Mouse (Mus musculus) MEL (cell line): Measurements from ENCODE around the gene Gm9817. TPM values are rescaled to one million over a fixed set of nuclear protein-coding genes. Genes with fewer than 3 reads are reported as not detected.

Experiments used
- DNase-seq: peaks from one replicate; pipeline ENCODE4 v3.0.0; 2011; ENCODE audit warnings: low read depth, low spot score
- H3K27ac ChIP-seq: 2 replicates; pipeline ENCODE4 v1.5.1; 2012; ENCODE audit warnings: low read depth, mild to moderate bottlenecking, control low read depth, low read length, moderate library complexity; ENCODE audit not compliant: control insufficient read depth
- H3K27me3 ChIP-seq, 2 experiments: fragments of 150-350 bp in 1 of 2; sonication (generic) in 1 of 2; 2 replicates each; pipeline ENCODE4 v1.6.1; 2012; ENCODE audit warnings: low read length in 2 of 2, mild to moderate bottlenecking in 2 of 2, improper control_type of control experiment in 1 of 2, moderate library complexity in 1 of 2; ENCODE audit not compliant: insufficient read depth in 2 of 2, control insufficient read depth in 1 of 2
- H3K36me3 ChIP-seq, 2 experiments: 2 replicates each; pipeline ENCODE4 v1.6.1; 2012 to 2014; ENCODE audit warnings: low read length in 2 of 2, improper control_type of control experiment in 1 of 2, inconsistent platforms in 1 of 2, mild to moderate bottlenecking in 1 of 2; ENCODE audit not compliant: insufficient read depth in 2 of 2, control insufficient read depth in 1 of 2
- H3K4me1 ChIP-seq, 2 experiments: fragments of 150-350 bp in 1 of 2; sonication (generic) in 1 of 2; 2 replicates each; pipeline ENCODE4 v1.6.1; 2012; ENCODE audit warnings: low read length in 2 of 2, improper control_type of control experiment in 1 of 2, mild to moderate bottlenecking in 1 of 2; ENCODE audit not compliant: insufficient read depth in 2 of 2, control insufficient read depth in 1 of 2
- H3K4me3 ChIP-seq, 2 experiments: fragments of 150-350 bp in 1 of 2; sonication (generic) in 1 of 2; 2 replicates each; pipeline ENCODE4 v1.5.1; 2012; ENCODE audit warnings: low read depth in 2 of 2, low read length in 2 of 2, mild to moderate bottlenecking in 2 of 2, moderate library complexity in 2 of 2, control low read depth in 1 of 2, improper control_type of control experiment in 1 of 2; ENCODE audit not compliant: control insufficient read depth in 1 of 2, insufficient read depth in 1 of 2
- H3K79me2 ChIP-seq: 2 replicates; pipeline ENCODE4 v1.6.1; 2012; ENCODE audit warnings: mild to moderate bottlenecking, low read length, moderate library complexity; ENCODE audit not compliant: control insufficient read depth, poor library complexity, insufficient read depth
- H3K9ac ChIP-seq: 2 replicates; pipeline ENCODE4 v1.6.1; 2012; ENCODE audit warnings: low read depth, mild to moderate bottlenecking, control low read depth, low read length, moderate library complexity; ENCODE audit not compliant: control insufficient read depth, poor library complexity, severe bottlenecking
- H3K9me3 ChIP-seq: fragments of 150-350 bp; sonication (generic); replicated peaks from 2 replicates; pipeline ENCODE4 v1.6.1; 2012; ENCODE audit warnings: mild to moderate bottlenecking, low read length, improper control_type of control experiment, moderate library complexity; ENCODE audit not compliant: insufficient read depth
- CHD2 ChIP-seq: IDR thresholded peaks from 2 replicates; pipeline ENCODE4 v1.6.1; 2011; ENCODE audit warnings: low read length, improper control_type of control experiment
- ELF1 ChIP-seq: IDR thresholded peaks from 2 replicates; pipeline ENCODE4 v1.6.1; 2014; ENCODE audit warnings: low read depth, mild to moderate bottlenecking, inconsistent platforms, low read length, improper control_type of control experiment, moderate library complexity
- ETS1 ChIP-seq: IDR thresholded peaks from 2 replicates; pipeline ENCODE4 v1.6.1; 2012; ENCODE audit warnings: low read depth, mild to moderate bottlenecking, inconsistent platforms, low read length, improper control_type of control experiment, moderate library complexity
- GABPA ChIP-seq: IDR thresholded peaks from 2 replicates; pipeline ENCODE4 v1.6.1; 2012; ENCODE audit warnings: low read depth, mild to moderate bottlenecking, inconsistent platforms, low read length, improper control_type of control experiment, moderate library complexity
- GATA1 ChIP-seq: IDR thresholded peaks from 2 replicates; pipeline ENCODE4 v1.6.1; 2011; ENCODE audit warnings: low read depth, low read length, improper control_type of control experiment
- HCFC1 ChIP-seq: IDR thresholded peaks from 2 replicates; pipeline ENCODE4 v1.6.1; 2012; ENCODE audit warnings: low read depth, mild to moderate bottlenecking, inconsistent platforms, low read length, improper control_type of control experiment, moderate library complexity
- MAZ ChIP-seq: IDR thresholded peaks from 2 replicates; pipeline ENCODE4 v1.6.1; 2012; ENCODE audit warnings: low read depth, mild to moderate bottlenecking, inconsistent platforms, low read length, improper control_type of control experiment
- MEF2A ChIP-seq: IDR thresholded peaks from 2 replicates; pipeline ENCODE4 v1.6.1; 2014; ENCODE audit warnings: low read depth, mild to moderate bottlenecking, inconsistent platforms, low read length, improper control_type of control experiment; ENCODE audit not compliant: poor library complexity, insufficient replicate concordance, severe bottlenecking; ENCODE audit errors: extremely low read depth
- NRF1 ChIP-seq: IDR thresholded peaks from 2 replicates; pipeline ENCODE4 v1.6.1; 2014; ENCODE audit warnings: low read depth, mild to moderate bottlenecking, inconsistent platforms, low read length, improper control_type of control experiment, moderate library complexity; ENCODE audit not compliant: poor library complexity, insufficient read depth, severe bottlenecking
- POLR2A ChIP-seq, 2 experiments: IDR thresholded peaks; 2 replicates each; pipeline ENCODE4 v1.6.1; 2011 to 2012; ENCODE audit warnings: low read length in 2 of 2, mild to moderate bottlenecking in 2 of 2, control low read depth in 1 of 2, improper control_type of control experiment in 1 of 2, low read depth in 1 of 2, moderate library complexity in 1 of 2; ENCODE audit not compliant: control insufficient read depth in 1 of 2, insufficient read depth in 1 of 2, poor library complexity in 1 of 2
- POLR2AphosphoS5 ChIP-seq: IDR thresholded peaks from 2 replicates; pipeline ENCODE4 v1.6.1; 2012; ENCODE audit warnings: low read depth, borderline replicate concordance, mild to moderate bottlenecking, inconsistent platforms, low read length, moderate library complexity, mixed read lengths
- RAD21 ChIP-seq: IDR thresholded peaks from 2 replicates; pipeline ENCODE4 v1.6.1; 2011; ENCODE audit warnings: mild to moderate bottlenecking, low read depth, low read length, improper control_type of control experiment
- SIN3A ChIP-seq: IDR thresholded peaks from 2 replicates; pipeline ENCODE4 v1.6.1; 2012; ENCODE audit warnings: low read length, improper control_type of control experiment, inconsistent platforms
- TCF12 ChIP-seq: IDR thresholded peaks from 2 replicates; pipeline ENCODE4 v1.6.1; 2014; ENCODE audit warnings: low read depth, mild to moderate bottlenecking, inconsistent platforms, low read length, improper control_type of control experiment, moderate library complexity
- USF1 ChIP-seq: IDR thresholded peaks from 2 replicates; pipeline ENCODE4 v1.6.1; 2014; ENCODE audit warnings: low read depth, mild to moderate bottlenecking, inconsistent platforms, low read length, improper control_type of control experiment, moderate library complexity
- ZMIZ1 ChIP-seq: IDR thresholded peaks from 2 replicates; pipeline ENCODE4 v1.6.1; 2012; ENCODE audit warnings: low read depth, mild to moderate bottlenecking, inconsistent platforms, low read length, improper control_type of control experiment, moderate library complexity
- ZNF384 ChIP-seq: IDR thresholded peaks from 2 replicates; pipeline ENCODE4 v1.6.1; 2012; ENCODE audit warnings: low read depth, mild to moderate bottlenecking, inconsistent platforms, low read length, improper control_type of control experiment
- polyA plus RNA-seq, 2 experiments: library from polyadenylated mRNA; stranded (reverse) in 1 of 2; unstranded in 1 of 2; fragments of >175 nt in 1 of 2; fragments of >200 nt in 1 of 2; gene quantifications; 2 replicates each; pipeline versions ENCODE4 v1.2.1 to v1.2.4; 2012; ENCODE audit warnings: low replicate concordance in 2 of 2, low read depth in 1 of 2; ENCODE audit not compliant: insufficient read length in 2 of 2, insufficient read depth in 1 of 2, missing spikeins in 1 of 2
- total RNA-seq: library from RNA; depleted of rRNA; stranded (reverse); fragments of 300-350 nt; gene quantifications from 2 replicates; pipeline ENCODE4 v1.2.3, GENCODE M21; 2012

The Gm9817 gene
- total and polyA plus RNA-seq, 3 experiments = 0.08 TPM; not detected in 2

GRCm38 (mm10) chr13:45053843-45054242 lies 24.6 kb upstream of the Gm9817 start:
- no peaks in the 10 kb centered on the region for H3K4me1 ChIP-seq
- H3K36me3 ChIP-seq = no peaks in the 10 kb centered on the region
- no peak for TF ChIP-seq TCF12
- TF ChIP-seq NRF1 = no peak
- TF ChIP-seq ZNF384 = no peak
- no peak for TF ChIP-seq POLR2AphosphoS5
- TF ChIP-seq ZMIZ1 = no peak
- TF ChIP-seq MEF2A = no peak
- TF ChIP-seq SIN3A = no peak
- TF ChIP-seq GATA1 = no peak
- TF ChIP-seq ETS1 = no peak
- TF ChIP-seq ELF1 = no peak
- no peak for TF ChIP-seq POLR2A (IDR thresholded peaks at IDR 0.05; ENCODE audit: control insufficient read depth in 1 of 2, insufficient read depth in 1 of 2, low read depth in 1 of 2, low read length in 2 of 2, poor library complexity in 1 of 2)
- no peak for TF ChIP-seq HCFC1
- TF ChIP-seq CHD2 = no peak
- TF ChIP-seq RAD21 = no peak
- no peak for TF ChIP-seq MAZ
- no peak for TF ChIP-seq GABPA
- TF ChIP-seq, all 39 proteins: peak for 0
- H3K9me3 ChIP-seq = no peaks in the 10 kb centered on the region
- peaks cover 2% of the 10 kb centered on the region in 2 experiments; a peak in 2 of 4 replicates for H3K27me3 ChIP-seq
- H3K4me3 ChIP-seq = no peak overlapping the region
- H3K27ac ChIP-seq = no peak overlapping the region
- H3K9ac ChIP-seq = no peak overlapping the region
- DNase-seq = no peak
- H3K79me2 ChIP-seq = no peaks in the 10 kb centered on the region

GRCm38 (mm10) chr13:45059206-45059605 lies 19.3 kb upstream of the Gm9817 start:
- no peaks in the 10 kb centered on the region for H3K36me3 ChIP-seq
- no peak overlapping the region for H3K9ac ChIP-seq
- no peak overlapping the region for H3K27ac ChIP-seq
- no peaks in the 10 kb centered on the region for H3K9me3 ChIP-seq
- H3K79me2 ChIP-seq = no peaks in the 10 kb centered on the region
- no peak overlapping the region for H3K4me3 ChIP-seq
- no peaks in the 10 kb centered on the region for H3K4me1 ChIP-seq
- no peaks in the 10 kb centered on the region for H3K27me3 ChIP-seq
- DNase-seq = no peak
- TF ChIP-seq SIN3A (no peak), USF1 (0 out of 2 replicates have a peak, but pooled peaks have one; percentile 7), HCFC1 (no peak)
